Mouse (Mus musculus): ENCODE measurements around the gene Dthd1. TPM values are rescaled to one million over a fixed set of nuclear protein-coding genes. Genes with fewer than 3 reads are reported as not detected.

Gene Dthd1
- not detected in 2 replicates for polyA plus RNA-seq (2014; fragmentation: Nextera tagmentation; extraction: Ambion mirVana)

GRCm38 (mm10) chr5:62813402-62814071 lies at the start of gene Dthd1:
Dthd1 (plus strand) TSS chr5:62813823.
- Histone ChIP-seq H3K27ac (ENCODE audit: low read depth, low read length) (no peak within 1 kb of the TSS), H3K27me3 (ENCODE audit: control insufficient read depth, insufficient read depth, low read length) (no peaks in the 10 kb centered on the region), H3K9ac (ENCODE audit: low read length) (no peak within 1 kb of the TSS), H3K4me2 (ENCODE audit: low read depth) (no peak within 1 kb of the TSS), H3K4me3 (ENCODE audit: low read depth, low read length) (no peak within 1 kb of the TSS), H3K36me3 (ENCODE audit: control insufficient read depth, insufficient read depth, low read length) (no peaks in the 10 kb centered on the region), H3K9me3 (ENCODE audit: control insufficient read depth, low read length) (no peaks in the 10 kb centered on the region), H3K4me1 (ENCODE audit: control insufficient read depth, insufficient read depth, low read length) (no peaks in the 10 kb centered on the region)
- WGBS: 70% methylated on average over 6 of the region's 6 CpGs
- DNase-seq (ENCODE audit: low spot score) (peak; percentile 12), ATAC-seq (ENCODE audit: insufficient read depth, low FRiP score, low TSS enrichment) (peak; percentile 77)

GRCm38 (mm10) chr5:62764161-62764560 lies 49.5 kb upstream of the Dthd1 start:
- no peak overlapping the region for H3K4me3 ChIP-seq (ENCODE audit: low read depth, low read length)
- H3K4me1 ChIP-seq (ENCODE audit: control insufficient read depth, insufficient read depth, low read length): no peaks in the 10 kb centered on the region; the same call in 1 of the 2 replicates
- H3K27me3 ChIP-seq (ENCODE audit: control insufficient read depth, insufficient read depth, low read length): no peaks in the 10 kb centered on the region
- H3K4me2 ChIP-seq (ENCODE audit: low read depth): no peak overlapping the region
- H3K27ac ChIP-seq (ENCODE audit: low read depth, low read length): no peak overlapping the region
- DNase-seq (ENCODE audit: low spot score) (no peak), ATAC-seq (ENCODE audit: insufficient read depth, low FRiP score, low TSS enrichment) (no peak)
- H3K9ac ChIP-seq (ENCODE audit: low read length): no peak overlapping the region
- 83% methylated on average over 5 of the region's 5 CpGs for WGBS
- no peaks in the 10 kb centered on the region for H3K36me3 ChIP-seq (ENCODE audit: control insufficient read depth, insufficient read depth, low read length)
- no peaks in the 10 kb centered on the region for H3K9me3 ChIP-seq (ENCODE audit: control insufficient read depth, low read length)

- Histone ChIP-seq H3K4me2 (ENCODE audit: low read depth) (peak overlapping the region; percentile 83), H3K9me3 (ENCODE audit: control insufficient read depth, low read length) (no peaks in the 10 kb centered on the region), H3K27ac (ENCODE audit: low read depth, low read length) (no peak overlapping the region), H3K9ac (ENCODE audit: low read length) (peak overlapping the region; percentile 56), H3K36me3 (ENCODE audit: control insufficient read depth, insufficient read depth, low read length) (no peaks in the 10 kb centered on the region), H3K4me3 (ENCODE audit: low read depth, low read length) (peak overlapping the region; percentile 65), H3K4me1 (ENCODE audit: control insufficient read depth, insufficient read depth, low read length) (no peaks in the 10 kb centered on the region; the same call in 1 of the 2 replicates), H3K27me3 (ENCODE audit: control insufficient read depth, insufficient read depth, low read length) (no peaks in the 10 kb centered on the region)
- DNase-seq (ENCODE audit: low spot score): no peak
- ATAC-seq (ENCODE audit: insufficient read depth, low FRiP score, low TSS enrichment): peak; percentile 36
- 20% methylated on average over 5 of the region's 5 CpGs for WGBS
These were observed 48.2 kb upstream of the Dthd1 start for GRCm38 (mm10) chr5:62765459-62765783.

DNA sequence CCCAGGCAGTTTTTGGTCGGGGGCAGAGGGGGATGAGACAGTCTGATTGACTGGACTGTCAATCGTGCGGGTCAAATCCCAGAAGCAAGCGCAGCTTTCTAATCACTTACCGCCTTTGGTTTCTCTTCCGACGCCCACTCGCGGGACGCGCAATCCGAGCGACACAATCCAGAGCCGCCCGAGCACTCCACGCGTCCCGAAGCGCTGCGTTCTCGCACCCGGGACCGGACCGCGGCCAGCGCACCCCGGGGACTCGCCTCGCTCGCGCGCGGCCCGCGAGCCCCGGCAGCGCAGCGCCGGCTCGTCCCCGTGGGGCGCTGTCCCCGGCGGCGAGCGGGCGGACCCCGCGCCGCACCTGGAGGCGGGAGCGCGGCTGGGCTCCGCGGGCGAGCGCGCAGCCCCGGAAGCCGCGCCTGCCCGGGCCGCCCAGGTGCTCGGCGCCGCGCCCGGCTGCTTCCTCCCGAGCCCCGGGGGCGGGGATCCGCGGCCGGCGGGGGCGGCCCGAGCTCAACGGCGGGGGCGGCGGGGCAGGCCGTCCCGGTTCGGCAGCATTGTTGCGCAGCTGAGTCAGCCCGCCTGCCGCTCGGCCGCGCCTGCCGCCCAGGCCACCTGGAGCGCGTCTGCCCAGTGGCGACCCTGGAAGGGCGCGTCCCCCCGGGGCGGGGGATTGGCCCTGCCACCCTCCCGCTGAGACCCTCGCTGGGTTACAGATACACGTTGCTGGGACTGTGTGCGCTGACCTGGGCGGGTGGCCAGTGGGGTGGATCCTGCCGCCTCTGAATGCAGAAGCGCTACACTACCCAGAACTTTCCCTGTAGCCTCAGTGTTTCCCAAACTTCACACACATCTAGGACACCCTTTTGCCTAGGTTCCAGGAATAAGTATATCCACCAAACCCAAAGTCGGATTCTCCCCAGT lies 47.6 kb upstream of the Dthd1 start, which contains the start of gene Arap2:
Gene Arap2, minus strand, starts transcription at position 376 of the 918 bp plus-strand sequence.
- no peak within 1 kb of the TSS for H3K27ac ChIP-seq (ENCODE audit: low read depth, low read length)

DNA sequence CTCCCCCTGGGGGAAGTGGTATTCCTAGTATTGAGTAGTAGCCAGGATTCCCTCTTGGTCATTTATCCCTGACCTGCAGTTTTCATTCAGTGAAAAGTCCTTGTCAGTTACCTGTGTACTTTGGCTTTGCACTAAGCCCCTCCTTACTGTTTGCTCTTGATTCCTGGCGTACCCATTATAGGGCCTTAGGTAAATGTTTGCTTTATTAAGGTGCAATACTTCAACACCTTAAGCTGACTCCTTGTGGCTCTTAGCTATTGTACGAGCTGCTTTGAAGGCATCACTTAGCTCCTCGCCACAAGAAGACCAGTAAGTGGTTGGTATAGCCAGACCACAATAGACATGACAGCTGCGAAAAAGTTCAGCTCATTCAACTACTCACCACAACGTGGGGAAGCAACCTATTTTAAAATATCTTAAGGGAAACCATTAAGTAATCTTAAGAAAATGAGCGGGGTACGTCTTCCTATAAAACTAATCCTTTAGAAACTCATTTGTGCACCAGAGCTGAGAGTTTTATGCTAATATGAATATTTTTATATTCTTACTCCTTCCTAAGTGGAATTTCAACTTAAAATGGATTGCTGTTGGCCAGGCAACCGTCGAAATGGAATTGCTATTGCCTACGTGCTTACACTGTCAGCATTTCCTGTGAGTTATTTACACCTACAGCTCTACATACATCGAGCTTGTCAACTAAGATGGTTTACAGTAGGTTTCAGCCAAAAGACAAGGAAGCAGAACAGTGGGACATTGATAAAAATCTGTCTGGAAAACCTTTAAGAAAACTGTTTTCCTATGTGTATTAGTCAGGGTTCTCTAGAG lies 41.6 kb upstream of the Dthd1 start:
- Histone ChIP-seq H3K9me3 (ENCODE audit: control insufficient read depth, low read length) (no peaks in the 10 kb centered on the region), H3K27me3 (ENCODE audit: control insufficient read depth, insufficient read depth, low read length) (no peaks in the 10 kb centered on the region), H3K4me2 (ENCODE audit: low read depth) (no peak overlapping the region), H3K4me1 (ENCODE audit: control insufficient read depth, insufficient read depth, low read length) (no peaks in the 10 kb centered on the region), H3K4me3 (ENCODE audit: low read depth, low read length) (no peak overlapping the region), H3K36me3 (ENCODE audit: control insufficient read depth, insufficient read depth, low read length) (no peaks in the 10 kb centered on the region), H3K27ac (ENCODE audit: low read depth, low read length) (no peak overlapping the region), H3K9ac (ENCODE audit: low read length) (no peak overlapping the region)
- WGBS: 90% methylated on average over 11 of the region's 11 CpGs
- ATAC-seq (ENCODE audit: insufficient read depth, low FRiP score, low TSS enrichment) (no peak), DNase-seq (ENCODE audit: low spot score) (no peak)

More for the DNA sequence above, 47.6 kb upstream of the Dthd1 start, which contains the start of gene Arap2:
- peak; percentile 73 for ATAC-seq (ENCODE audit: insufficient read depth, low FRiP score, low TSS enrichment)
- Histone ChIP-seq H3K9me3 (ENCODE audit: control insufficient read depth, low read length) (no peaks in the 10 kb centered on the region), H3K4me3 (ENCODE audit: low read depth, low read length) (peak within 1 kb of the TSS; percentile 65), H3K4me1 (ENCODE audit: control insufficient read depth, insufficient read depth, low read length) (no peaks in the 10 kb centered on the region; the same call in 1 of the 2 replicates), H3K27me3 (ENCODE audit: control insufficient read depth, insufficient read depth, low read length) (no peaks in the 10 kb centered on the region), H3K4me2 (ENCODE audit: low read depth) (peak within 1 kb of the TSS; percentile 83), H3K36me3 (ENCODE audit: control insufficient read depth, insufficient read depth, low read length) (no peaks in the 10 kb centered on the region), H3K9ac (ENCODE audit: low read length) (peak within 1 kb of the TSS; percentile 56)
- DNase-seq (ENCODE audit: low spot score): peak; percentile 36
- WGBS: under 1% methylated on average over 87 of the region's 106 CpGs

DNA sequence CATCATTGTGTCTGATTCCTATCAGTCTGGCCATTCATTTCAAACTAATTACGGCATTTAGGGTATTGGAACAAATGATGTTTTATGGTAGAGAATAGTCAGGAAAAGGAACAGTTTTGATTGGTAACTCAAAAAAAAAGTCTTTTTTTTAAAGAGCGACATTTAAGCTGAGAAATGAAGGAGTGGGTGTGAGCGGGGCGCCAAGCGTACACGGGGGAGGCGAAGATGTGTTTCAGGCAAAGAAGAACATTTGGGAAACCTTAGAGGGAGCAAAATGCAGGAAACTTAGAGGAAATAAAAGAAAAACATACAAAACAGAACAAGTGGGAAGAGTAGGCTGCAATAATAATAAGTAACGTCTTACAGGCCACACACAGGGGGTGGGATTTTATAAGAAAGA lies 35.8 kb upstream of the Dthd1 start:
- no peak overlapping the region for H3K4me3 ChIP-seq (ENCODE audit: low read depth, low read length)
- H3K9ac ChIP-seq (ENCODE audit: low read length): no peak overlapping the region
- DNase-seq (ENCODE audit: low spot score) (no peak), ATAC-seq (ENCODE audit: insufficient read depth, low FRiP score, low TSS enrichment) (no peak)
- H3K4me2 ChIP-seq (ENCODE audit: low read depth): no peak overlapping the region
- no peaks in the 10 kb centered on the region for H3K9me3 ChIP-seq (ENCODE audit: control insufficient read depth, low read length)
- no peak overlapping the region for H3K27ac ChIP-seq (ENCODE audit: low read depth, low read length)
- 92% methylated on average over 8 of the region's 8 CpGs for WGBS
- no peaks in the 10 kb centered on the region for H3K36me3 ChIP-seq (ENCODE audit: control insufficient read depth, insufficient read depth, low read length)
- no peaks in the 10 kb centered on the region for H3K27me3 ChIP-seq (ENCODE audit: control insufficient read depth, insufficient read depth, low read length)
- no peaks in the 10 kb centered on the region for H3K4me1 ChIP-seq (ENCODE audit: control insufficient read depth, insufficient read depth, low read length)

DNA sequence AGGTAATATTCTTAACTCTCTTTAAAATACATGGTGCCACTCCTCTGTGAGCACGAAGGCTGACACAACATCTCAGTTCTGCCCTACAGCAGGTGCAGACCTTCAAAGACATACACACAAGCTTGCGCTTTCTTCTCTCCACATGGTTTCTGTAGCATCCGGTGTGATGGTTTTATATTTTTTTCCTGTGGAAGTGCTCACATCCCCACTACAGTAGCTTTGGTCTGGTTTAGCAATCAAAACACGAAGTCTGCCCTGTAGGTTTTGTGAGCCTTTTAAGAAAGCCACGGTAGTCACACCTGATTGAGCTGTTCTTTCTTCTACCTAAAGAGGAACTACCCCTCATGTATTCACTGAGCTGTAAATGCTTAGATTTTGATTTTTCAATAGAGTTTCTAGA lies 34.9 kb upstream of the Dthd1 start:
- 85% methylated on average over 5 of the region's 5 CpGs for WGBS
- Histone ChIP-seq H3K4me3 (ENCODE audit: low read depth, low read length) (no peak overlapping the region), H3K27ac (ENCODE audit: low read depth, low read length) (no peak overlapping the region), H3K36me3 (ENCODE audit: control insufficient read depth, insufficient read depth, low read length) (no peaks in the 10 kb centered on the region), H3K9me3 (ENCODE audit: control insufficient read depth, low read length) (no peaks in the 10 kb centered on the region), H3K4me1 (ENCODE audit: control insufficient read depth, insufficient read depth, low read length) (no peaks in the 10 kb centered on the region), H3K9ac (ENCODE audit: low read length) (no peak overlapping the region), H3K4me2 (ENCODE audit: low read depth) (no peak overlapping the region), H3K27me3 (ENCODE audit: control insufficient read depth, insufficient read depth, low read length) (no peaks in the 10 kb centered on the region)
- DNase-seq (ENCODE audit: low spot score) (no peak), ATAC-seq (ENCODE audit: insufficient read depth, low FRiP score, low TSS enrichment) (no peak)

DNA sequence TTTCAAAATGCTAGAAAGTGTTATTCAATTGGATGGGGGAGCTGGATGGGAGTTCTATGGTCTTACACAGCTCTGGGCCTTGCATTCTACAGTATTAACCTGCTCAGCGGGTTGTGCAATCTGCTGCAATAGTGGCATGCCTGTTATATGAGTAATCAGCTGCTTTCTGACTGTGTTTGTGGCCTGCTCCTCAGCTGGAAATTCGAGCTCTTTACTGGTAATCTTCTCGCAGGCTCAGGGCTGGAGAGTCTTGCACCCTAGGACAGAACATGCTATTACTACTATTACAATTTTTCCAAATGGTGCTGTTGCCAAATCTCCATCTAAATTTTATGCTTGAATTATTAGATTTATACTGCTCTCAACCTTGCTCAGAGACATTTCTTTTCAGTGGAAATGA lies 26.8 kb upstream of the Dthd1 start:
- Histone ChIP-seq H3K9me3 (ENCODE audit: control insufficient read depth, low read length) (no peaks in the 10 kb centered on the region), H3K27me3 (ENCODE audit: control insufficient read depth, insufficient read depth, low read length) (no peaks in the 10 kb centered on the region), H3K4me2 (ENCODE audit: low read depth) (no peak overlapping the region), H3K9ac (ENCODE audit: low read length) (no peak overlapping the region), H3K36me3 (ENCODE audit: control insufficient read depth, insufficient read depth, low read length) (no peaks in the 10 kb centered on the region), H3K4me1 (ENCODE audit: control insufficient read depth, insufficient read depth, low read length) (no peaks in the 10 kb centered on the region), H3K27ac (ENCODE audit: low read depth, low read length) (no peak overlapping the region), H3K4me3 (ENCODE audit: low read depth, low read length) (no peak overlapping the region)
- 88% methylated on average over 3 of the region's 3 CpGs for whole genome bisulfite sequencing
- DNase-seq (ENCODE audit: low spot score): no peak
- no peak for ATAC-seq (ENCODE audit: insufficient read depth, low FRiP score, low TSS enrichment)
